Mouse (Mus musculus) CH12.LX (cell line): ENCODE data around the gene Pla2g4a. TPM values are rescaled to one million over a fixed set of nuclear protein-coding genes. Genes with fewer than 3 reads are reported as not detected.

Source experiments
- DNase-seq: peaks from one replicate; pipeline ENCODE4 v3.0.0-alpha.2; 2013; ENCODE audit errors: extremely low read depth
- H3K27ac ChIP-seq: 2 replicates; pipeline ENCODE4 v1.5.1; 2012; ENCODE audit warnings: low read depth, mild to moderate bottlenecking, control low read depth, moderate library complexity; ENCODE audit not compliant: insufficient read depth
- H3K27me3 ChIP-seq: replicated peaks from 2 replicates; pipeline ENCODE3; 2012; ENCODE audit warnings: inconsistent platforms
- H3K36me3 ChIP-seq, 2 experiments: replicated peaks in 1 of 2; 2 replicates each; pipeline versions ENCODE3 to v1.6.1; 2012; ENCODE audit warnings: inconsistent platforms in 1 of 2, low read length in 1 of 2, mild to moderate bottlenecking in 1 of 2, mixed read lengths in 1 of 2, moderate library complexity in 1 of 2; ENCODE audit not compliant: control insufficient read depth in 1 of 2, insufficient read depth in 1 of 2
- H3K4me1 ChIP-seq, 2 experiments: 2 replicates each; pipeline ENCODE4 v1.6.1; 2012; ENCODE audit warnings: inconsistent platforms in 1 of 2, moderate library complexity in 1 of 2; ENCODE audit not compliant: insufficient read depth in 2 of 2, control insufficient read depth in 1 of 2
- H3K4me2 ChIP-seq: 2 replicates; pipeline ENCODE4 v1.6.1; 2012; ENCODE audit warnings: low read depth, mild to moderate bottlenecking, control low read depth; ENCODE audit not compliant: poor library complexity, insufficient read depth, severe bottlenecking
- H3K4me3 ChIP-seq, 3 experiments: fragments of 150-350 bp in 1 of 3; sonication (generic) in 1 of 3; replicated peaks in 1 of 3; 2 replicates each; pipeline versions ENCODE3 to v1.5.1; 2011 to 2012; ENCODE audit warnings: low read depth in 2 of 3, low read length in 2 of 3, mild to moderate bottlenecking in 2 of 3, moderate library complexity in 2 of 3, control low read depth in 1 of 3, improper control_type of control experiment in 1 of 3, inconsistent platforms in 1 of 3, mixed read lengths in 1 of 3; ENCODE audit not compliant: poor library complexity in 1 of 3
- H3K79me2 ChIP-seq: replicated peaks from 2 replicates; pipeline ENCODE4 v1.6.1; 2012; ENCODE audit warnings: mild to moderate bottlenecking, moderate library complexity; ENCODE audit not compliant: control insufficient read depth, poor library complexity, insufficient read depth, severe bottlenecking; ENCODE audit errors: extremely low read depth
- H3K9ac ChIP-seq: 2 replicates; pipeline ENCODE4 v1.6.1; 2012; ENCODE audit warnings: low read depth, mild to moderate bottlenecking, control low read depth, moderate library complexity; ENCODE audit not compliant: insufficient read depth
- H3K9me3 ChIP-seq: replicated peaks from 2 replicates; pipeline ENCODE3; 2012; ENCODE audit warnings: low read length, inconsistent platforms, mixed read lengths
- BHLHE40 ChIP-seq: IDR thresholded peaks from 2 replicates; pipeline ENCODE4 v1.6.1; 2011; ENCODE audit warnings: mild to moderate bottlenecking, low read depth, low read length, improper control_type of control experiment
- E2F4 ChIP-seq: IDR thresholded peaks from 2 replicates; pipeline ENCODE4 v1.6.1; 2011; ENCODE audit warnings: low read depth, low read length, improper control_type of control experiment; ENCODE audit not compliant: insufficient replicate concordance
- ELF1 ChIP-seq: IDR thresholded peaks from 2 replicates; pipeline ENCODE4 v1.6.1; 2014; ENCODE audit warnings: low read depth, mild to moderate bottlenecking, inconsistent platforms, low read length, improper control_type of control experiment
- HCFC1 ChIP-seq: IDR thresholded peaks from 2 replicates; pipeline ENCODE4 v1.6.1; 2012; ENCODE audit warnings: low read depth, mild to moderate bottlenecking, inconsistent platforms, low read length, improper control_type of control experiment
- JUN ChIP-seq: IDR thresholded peaks from 2 replicates; pipeline ENCODE4 v1.6.1; 2011; ENCODE audit warnings: low read depth, mild to moderate bottlenecking, low read length, improper control_type of control experiment, moderate library complexity; ENCODE audit not compliant: insufficient read depth
- KAT2A ChIP-seq: IDR thresholded peaks from 2 replicates; pipeline ENCODE4 v1.6.1; 2012; ENCODE audit warnings: low read length, improper control_type of control experiment, inconsistent platforms; ENCODE audit not compliant: insufficient replicate concordance
- MAFK ChIP-seq: IDR thresholded peaks from 2 replicates; pipeline ENCODE4 v1.6.1; 2011; ENCODE audit warnings: low read length, improper control_type of control experiment; ENCODE audit not compliant: insufficient replicate concordance
- MAZ ChIP-seq: IDR thresholded peaks from 2 replicates; pipeline ENCODE4 v1.6.1; 2012; ENCODE audit warnings: low read depth, mild to moderate bottlenecking, inconsistent platforms, low read length, improper control_type of control experiment, moderate library complexity
- MEF2A ChIP-seq: IDR thresholded peaks from 2 replicates; pipeline ENCODE4 v1.6.1; 2014; ENCODE audit warnings: low read depth, mild to moderate bottlenecking, inconsistent platforms, low read length, improper control_type of control experiment, borderline replicate concordance
- MXI1 ChIP-seq: IDR thresholded peaks from 2 replicates; pipeline ENCODE4 v1.6.1; 2011; ENCODE audit warnings: mild to moderate bottlenecking, low read depth, low read length, improper control_type of control experiment
- POLR2A ChIP-seq: IDR thresholded peaks from 2 replicates; pipeline ENCODE4 v1.6.1; 2011; ENCODE audit warnings: low read depth, mild to moderate bottlenecking, improper control_type of control experiment, low read length
- RAD21 ChIP-seq: IDR thresholded peaks from 2 replicates; pipeline ENCODE4 v1.6.1; 2011; ENCODE audit warnings: low read depth, mild to moderate bottlenecking, low read length, improper control_type of control experiment, moderate library complexity
- TBP ChIP-seq: conservative IDR thresholded peaks from 2 replicates; pipeline ENCODE4 v1.6.1; 2011; ENCODE audit warnings: low read depth, low read length, improper control_type of control experiment
- UBTF ChIP-seq: IDR thresholded peaks from 2 replicates; pipeline ENCODE4 v1.6.1; 2012; ENCODE audit warnings: low read depth, mild to moderate bottlenecking, inconsistent platforms, low read length, improper control_type of control experiment, moderate library complexity
- USF2 ChIP-seq: conservative IDR thresholded peaks from 2 replicates; pipeline ENCODE4 v1.6.1; 2011; ENCODE audit warnings: low read depth, low read length, improper control_type of control experiment
- ZKSCAN1 ChIP-seq: IDR thresholded peaks from 2 replicates; pipeline ENCODE4 v1.6.1; 2012; ENCODE audit warnings: low read depth, inconsistent platforms, low read length, improper control_type of control experiment, borderline replicate concordance
- dilution Hi-C: fragments of 300-500 bp; cut with MboI; formaldehyde crosslinking; loops from 2 replicates; pipeline ENCODE4 v1.14.3; 2020; ENCODE audit warnings: low sequenced_read_pairs; ENCODE audit not compliant: extremely low pct_unique_long_range_greater_than_20kb, extremely low pct_ligation_motif_present
- in situ Hi-C: fragments of 300-500 bp; cut with MboI; formaldehyde crosslinking; loops from 3 replicates; pipeline ENCODE4 v1.14.3; 2019; ENCODE audit warnings: low sequenced_read_pairs, low pct_ligation_motif_present, low pct_unique_long_range_greater_than_20kb, mixed read lengths
- polyA plus RNA-seq: library from polyadenylated mRNA; unstranded; fragments of >175 nt; gene quantifications from 2 replicates; pipeline ENCODE4 v1.2.1, GENCODE M21; 2012; ENCODE audit warnings: low read depth; ENCODE audit not compliant: insufficient read length
- total RNA-seq, 2 experiments: library from RNA; depleted of rRNA; stranded (reverse); fragments of 300-350 nt in 1 of 2; fragments of >200 nt in 1 of 2; gene quantifications; 2 replicates each; pipeline ENCODE4 v1.2.3; 2012 to 2014

Gene Pla2g4a
- total and polyA plus RNA-seq, 3 experiments: 3.2 to 15.6 (median 3.5) TPM

DNA sequence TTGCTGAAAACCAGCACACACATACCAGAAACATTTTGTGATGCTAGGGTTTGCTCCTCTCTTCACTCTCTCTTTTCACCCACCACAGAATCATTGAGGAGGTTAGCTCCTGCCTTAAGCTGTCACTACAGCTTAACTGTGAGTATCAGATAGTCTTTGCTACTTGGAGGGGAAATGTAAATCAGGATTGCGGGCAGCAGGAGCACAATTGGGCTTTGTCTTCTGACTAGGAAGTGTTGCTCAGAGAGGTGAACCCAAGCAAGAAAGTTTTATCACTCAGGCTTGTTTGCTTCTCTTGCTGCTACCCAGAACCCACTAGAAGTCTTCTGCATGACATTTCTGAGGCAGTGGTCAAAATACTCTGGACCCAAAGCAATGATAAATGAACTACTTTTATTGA lies 38.9 kb downstream of the Pla2g4a start:
- peaks cover 5 to 6% of the 10 kb centered on the region in 2 experiments; a peak in 3 of 4 replicates for H3K4me1 ChIP-seq
- H3K27me3 ChIP-seq: no peaks in the 10 kb centered on the region
- H3K27ac ChIP-seq: no peak overlapping the region
- no peak for DNase-seq
- in situ Hi-C loops: no loop called here
- no peak overlapping the region for H3K9ac ChIP-seq
- H3K4me3 ChIP-seq: no peak overlapping the region
- no peaks in the 10 kb centered on the region for H3K79me2 ChIP-seq
- H3K4me2 ChIP-seq: no peak overlapping the region
- H3K9me3 ChIP-seq: no peaks in the 10 kb centered on the region
- peaks cover 0 to 7% of the 10 kb centered on the region in 2 experiments for H3K36me3 ChIP-seq
- dilution Hi-C loops: no loop called here
- TF ChIP-seq POLR2A (no peak), HCFC1 (no peak), MXI1 (no peak), UBTF (no peak), BHLHE40 (no peak), ZKSCAN1 (no peak), E2F4 (no peak), ELF1 (no peak), MAFK (no peak), KAT2A (no peak), TBP (no peak), JUN (no peak), MEF2A (no peak), MAZ (no peak)

DNA sequence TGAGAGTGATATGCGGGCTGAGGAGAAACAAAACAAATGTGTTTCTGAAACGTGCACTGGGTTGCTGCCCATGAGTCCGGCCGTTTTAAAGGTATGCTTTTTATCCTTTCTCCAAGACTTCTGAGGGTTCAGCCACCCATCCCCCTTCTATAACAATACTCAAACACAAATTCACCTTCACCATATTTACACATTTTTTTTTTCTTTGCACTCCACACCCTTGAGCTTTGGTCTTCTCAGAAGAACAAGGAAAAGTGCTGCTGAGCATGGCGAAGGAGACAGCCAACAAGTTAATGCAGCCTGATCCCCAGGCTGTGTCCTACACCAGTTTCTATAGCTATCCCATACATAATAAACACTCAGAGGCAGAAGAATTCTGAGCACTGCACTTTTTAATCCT lies 39.8 kb downstream of the Pla2g4a start:
- H3K9ac ChIP-seq: no peak overlapping the region
- H3K4me2 ChIP-seq: no peak overlapping the region
- peaks cover 0 to 7% of the 10 kb centered on the region in 2 experiments for H3K36me3 ChIP-seq
- in situ Hi-C loops (no loop called here), dilution Hi-C loops (no loop called here)
- H3K27ac ChIP-seq: no peak overlapping the region
- H3K4me3 ChIP-seq: no peak overlapping the region
- TF ChIP-seq RAD21 (no peak), USF2 (no peak), ZKSCAN1 (no peak), MXI1 (no peak)
- no peak for DNase-seq
- no peaks in the 10 kb centered on the region for H3K79me2 ChIP-seq
- peaks cover 5 to 6% of the 10 kb centered on the region in 2 experiments; a peak in 3 of 4 replicates for H3K4me1 ChIP-seq
- no peaks in the 10 kb centered on the region for H3K27me3 ChIP-seq
- H3K9me3 ChIP-seq: no peaks in the 10 kb centered on the region
